Mouse (Mus musculus): ENCODE measurements around the gene Vapb. TPM values are rescaled to one million over a fixed set of nuclear protein-coding genes. Genes with fewer than 3 reads are reported as not detected.
"Not testable (repeated sequence)": the region's sequence is repeated elsewhere in the genome, so short reads cannot be mapped to it uniquely, and the experiment has no call there.

Vapb gene
- total RNA-seq (2021): 100 to 1,000 TPM; 121 to 132 TPM
- long read RNA-seq, experiment 1, full-length matches to known transcripts: 2 of 10 reads
- long read RNA-seq, experiment 1, partial matches to known transcripts: 0 of 10 reads
- long read RNA-seq, experiment 1, other reads (novel, unspliced or antisense): 8 of 10 reads
- long read RNA-seq, experiment 2, full-length matches to known transcripts: 2 of 8 reads
- long read RNA-seq, experiment 2, partial matches to known transcripts: 1 of 8 reads
- long read RNA-seq, experiment 2, other reads (novel, unspliced or antisense): 5 of 8 reads

DNA sequence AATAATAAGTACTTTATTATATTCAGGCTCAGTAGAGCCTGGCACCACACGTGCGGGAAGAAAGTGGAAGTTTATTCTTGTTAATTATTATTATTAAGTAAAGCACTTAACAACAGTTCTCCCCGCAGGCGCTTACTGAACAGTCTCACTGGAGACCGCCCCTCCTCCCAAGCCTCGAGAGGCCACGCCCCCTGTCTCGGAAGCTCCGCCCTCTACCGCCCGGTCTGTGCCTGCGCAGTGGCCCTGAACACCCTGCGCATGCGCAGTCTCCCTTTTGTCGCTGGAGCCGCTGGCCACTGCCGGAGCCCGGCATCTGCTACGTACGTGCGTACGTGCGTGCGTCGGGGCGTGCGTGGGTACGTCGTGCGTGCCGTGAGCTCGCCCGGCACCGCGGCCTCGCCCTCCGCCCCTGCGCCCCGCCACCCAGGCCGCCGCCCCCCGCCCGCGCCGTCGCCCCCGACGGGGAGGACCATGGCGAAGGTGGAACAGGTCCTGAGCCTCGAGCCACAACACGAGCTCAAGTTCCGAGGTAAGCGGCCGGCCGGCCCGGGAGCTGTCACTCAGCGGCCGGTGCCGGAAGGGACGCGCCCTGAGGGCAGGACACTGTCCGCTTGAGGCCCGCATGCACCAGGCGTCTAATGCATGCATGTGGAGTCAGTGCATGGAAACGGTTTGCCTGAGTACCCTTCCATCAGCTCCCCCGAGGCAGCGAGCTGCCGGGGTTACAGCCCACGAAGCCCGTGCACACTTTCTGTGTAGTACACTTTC, at the start of gene Vapb:
Vapb (plus strand) TSS at position 290 of the 768 bp plus-strand sequence.
- DNase-seq (ENCODE audit: low spot score in 2 of 2): peak; percentile 100

DNA sequence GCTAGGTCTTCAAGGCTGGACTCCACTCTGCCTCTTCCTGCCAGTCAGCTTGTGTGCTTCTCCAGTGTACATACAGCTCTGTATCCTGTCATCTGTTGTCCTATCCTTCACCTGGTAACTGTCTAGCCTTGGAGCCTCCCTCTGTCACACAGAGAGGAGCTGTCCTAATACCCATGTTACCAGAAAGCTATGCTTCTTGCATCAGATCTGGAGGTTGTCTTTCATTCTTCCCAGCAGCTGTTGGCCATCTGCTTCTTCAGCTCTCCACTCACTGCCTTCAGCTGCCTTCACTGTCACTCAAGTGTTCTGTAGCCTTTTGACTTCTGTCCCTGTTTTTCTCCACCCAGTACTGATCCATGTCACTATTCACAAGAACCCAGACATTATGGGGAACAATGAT, 47.5 kb upstream of the Vapb start:
- DNase-seq (ENCODE audit: low spot score in 2 of 2): no peak

DNA sequence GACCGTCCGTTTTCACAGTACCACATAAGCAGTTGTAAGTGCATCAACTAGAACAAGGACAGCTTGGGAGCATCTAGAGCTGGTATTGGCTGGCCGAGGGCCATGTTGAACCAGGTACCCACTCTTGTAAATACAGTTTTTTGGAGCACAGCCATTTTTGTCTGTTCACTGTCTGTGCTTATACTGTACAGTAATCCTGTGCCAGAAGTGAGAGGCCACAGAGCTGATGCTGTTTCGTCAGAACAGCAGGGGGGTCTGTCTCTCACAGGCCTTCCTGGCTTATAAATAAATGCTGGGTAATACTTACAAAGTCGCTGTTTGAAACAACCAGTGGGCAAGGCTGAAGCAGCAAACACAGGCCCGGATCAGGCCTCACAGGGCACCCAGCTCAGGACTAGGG, 45.6 kb upstream of the Vapb start:
- DNase-seq (ENCODE audit: low spot score in 2 of 2): no peak

DNA sequence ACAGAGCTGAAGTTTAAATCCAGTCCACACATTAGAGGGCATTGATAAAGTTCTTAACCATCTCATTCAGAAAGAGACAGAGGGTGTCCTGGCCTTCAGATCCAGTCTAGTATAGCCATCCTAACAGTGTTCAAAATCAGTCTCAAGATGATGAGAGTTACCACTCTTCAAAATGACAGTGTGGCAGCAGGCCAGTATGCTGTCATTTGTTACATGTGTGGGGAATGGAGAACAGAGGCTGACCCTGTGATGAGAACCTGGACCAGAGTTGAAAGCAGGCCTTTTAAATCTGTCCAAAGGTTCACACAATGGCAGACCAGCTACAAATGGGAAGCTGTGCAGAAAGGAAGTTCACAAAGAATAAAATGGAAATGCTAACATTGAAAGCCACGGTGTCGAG, 44.6 kb upstream of the Vapb start:
- no peak for DNase-seq (ENCODE audit: low spot score in 2 of 2)

DNA sequence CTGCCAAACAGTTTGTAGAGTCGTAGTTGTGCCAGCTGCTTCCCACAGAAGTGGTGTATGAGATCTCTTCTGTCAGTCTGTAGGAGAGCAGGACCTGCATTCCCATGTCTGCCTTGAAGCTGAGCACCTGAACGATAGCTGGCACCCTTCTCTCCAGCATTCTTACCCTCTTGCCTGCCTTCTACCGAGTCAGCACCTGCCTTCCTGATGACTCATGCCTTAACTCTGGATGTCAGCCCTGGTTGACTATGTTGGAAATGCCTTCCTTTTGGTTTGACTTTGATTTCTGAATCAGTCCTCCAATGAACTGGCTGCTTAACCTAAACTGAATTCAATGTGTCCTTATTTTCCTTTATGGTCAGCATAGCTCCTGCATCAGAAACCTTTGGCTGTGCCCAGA, 38.5 kb upstream of the Vapb start:
- no peak for DNase-seq (ENCODE audit: low spot score in 2 of 2)

DNA sequence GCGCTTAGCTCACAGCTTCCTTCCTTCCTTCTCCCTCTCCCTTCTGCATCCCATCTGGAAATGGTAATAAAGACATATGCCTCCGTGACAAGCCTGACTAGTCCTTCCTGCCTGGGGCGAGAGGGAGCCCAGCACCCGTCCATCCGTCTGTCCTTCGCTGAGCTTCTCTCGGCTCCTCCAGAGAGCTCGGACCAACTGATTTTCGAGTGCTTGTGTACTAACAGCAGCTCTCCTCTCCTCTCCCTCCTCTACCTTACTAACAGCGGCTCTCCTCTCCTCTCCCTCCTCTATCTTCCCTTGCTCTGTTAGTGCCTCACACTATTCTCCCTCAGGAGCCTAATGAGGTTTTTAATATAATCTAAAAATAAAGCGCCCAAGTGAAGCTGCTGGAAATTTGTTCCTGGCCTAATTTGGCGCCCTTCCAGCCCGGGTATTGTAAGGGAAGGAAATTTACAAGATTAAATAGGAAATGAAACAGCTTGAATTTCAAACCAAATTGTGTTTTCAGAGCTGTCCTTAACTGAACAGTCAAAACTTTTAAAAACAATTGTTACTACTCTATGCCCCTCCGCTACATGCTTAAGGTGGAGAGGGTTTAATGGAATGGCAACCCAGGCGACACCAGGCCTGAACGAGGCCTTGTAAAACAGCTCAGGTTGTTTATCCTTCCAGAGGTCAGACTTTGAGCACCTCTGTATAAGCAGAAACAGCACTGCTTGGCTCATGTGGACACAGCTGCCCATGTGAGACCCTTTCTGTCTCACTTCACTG, 35.0 kb upstream of the Vapb start:
- DNase-seq (ENCODE audit: low spot score in 2 of 2): no peak

DNA sequence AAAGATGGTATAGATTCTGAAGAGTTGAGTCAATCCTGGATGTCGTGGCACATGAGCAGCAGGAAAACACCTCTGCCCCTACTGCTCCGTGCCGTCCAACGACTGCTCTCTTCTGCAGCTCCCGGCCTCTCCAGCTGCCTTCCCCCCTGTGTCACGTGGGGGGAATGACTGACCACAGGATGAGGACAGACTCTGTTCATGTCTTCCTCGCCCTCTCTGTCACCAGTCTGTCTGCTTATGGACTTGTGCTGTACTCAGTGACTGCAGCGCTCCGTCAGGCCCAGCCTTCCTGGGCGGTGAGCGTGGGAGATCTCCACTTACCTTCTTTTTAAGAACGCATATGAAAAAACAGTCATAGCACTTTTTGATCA, 34.5 kb upstream of the Vapb start:
- DNase-seq (ENCODE audit: low spot score in 2 of 2): no peak

DNA sequence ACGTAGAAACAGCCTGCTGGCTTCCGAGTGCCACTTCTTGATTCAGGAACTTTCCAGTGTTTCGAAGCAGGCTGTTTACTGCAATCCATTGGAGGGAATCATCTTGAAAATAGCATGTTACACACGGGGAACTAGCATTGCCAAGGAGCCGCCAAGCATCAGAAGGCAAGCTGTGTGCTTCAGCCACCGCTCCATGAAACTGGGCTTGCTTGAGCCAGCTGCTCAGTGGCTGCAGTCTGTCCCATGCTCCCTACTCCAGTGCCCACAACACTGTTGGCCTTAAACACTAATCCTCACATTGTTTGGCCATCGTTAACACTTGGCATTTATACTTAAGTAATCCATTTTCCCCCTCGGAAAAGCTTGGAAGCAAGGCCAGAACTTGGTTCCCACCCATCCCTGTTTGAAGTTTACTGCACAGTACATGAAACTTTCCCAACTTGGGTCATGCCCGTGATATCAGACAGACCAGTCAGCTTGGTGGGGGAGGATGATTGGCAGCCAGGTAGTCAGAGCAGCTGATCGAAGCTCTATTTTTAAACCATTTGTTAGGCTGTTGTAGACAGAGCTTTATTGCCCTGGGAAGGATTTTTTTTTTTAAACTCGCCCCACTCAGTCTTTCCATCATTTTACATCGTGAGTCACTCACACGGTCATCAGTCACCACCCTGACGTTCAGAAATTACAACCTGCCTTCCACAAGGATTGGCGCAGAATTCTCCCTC, 31.3 kb upstream of the Vapb start:
- no peak for DNase-seq (ENCODE audit: low spot score in 2 of 2)

DNA sequence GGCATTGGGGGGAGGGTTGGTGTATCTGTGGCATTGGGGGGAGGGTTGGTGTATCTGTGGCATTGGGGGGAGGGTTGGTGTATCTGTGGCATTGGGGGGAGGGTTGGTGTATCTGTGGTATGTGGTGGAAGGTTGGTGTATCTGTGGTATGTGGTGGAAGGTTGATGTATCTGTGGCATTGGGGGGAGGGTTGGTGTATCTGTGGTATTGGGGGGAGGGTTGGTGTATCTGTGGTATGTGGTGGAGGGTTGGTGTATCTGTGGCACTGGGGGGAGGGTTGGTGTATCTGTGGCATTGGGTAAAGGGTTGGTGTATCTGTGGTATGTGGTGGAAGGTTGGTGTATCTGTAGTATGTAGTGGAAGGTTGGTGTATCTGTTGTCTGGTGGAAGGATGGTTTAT, 29.7 kb upstream of the Vapb start:
- DNase-seq (ENCODE audit: low spot score in 2 of 2): not testable (repeated sequence)

DNA sequence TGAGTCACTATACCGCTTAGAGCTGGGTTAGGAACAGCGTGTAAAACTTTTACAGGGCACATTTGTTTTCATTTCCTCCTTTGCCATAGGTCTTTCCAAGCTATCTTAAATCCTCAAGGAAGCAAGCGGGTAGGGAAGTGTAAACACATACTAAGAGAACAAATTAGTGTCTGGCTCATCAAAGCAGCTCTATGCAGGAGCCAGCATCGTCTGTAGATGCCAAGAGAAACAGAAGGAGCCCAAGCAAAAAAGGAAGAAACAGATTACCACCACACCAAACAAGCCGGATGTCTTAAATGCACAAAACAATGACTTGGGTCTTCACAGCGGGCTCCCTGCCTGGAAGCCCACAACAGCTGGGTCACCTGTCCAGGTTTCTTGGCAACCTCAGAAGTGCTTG, 27.1 kb upstream of the Vapb start:
- DNase-seq (ENCODE audit: low spot score in 2 of 2): no peak

DNA sequence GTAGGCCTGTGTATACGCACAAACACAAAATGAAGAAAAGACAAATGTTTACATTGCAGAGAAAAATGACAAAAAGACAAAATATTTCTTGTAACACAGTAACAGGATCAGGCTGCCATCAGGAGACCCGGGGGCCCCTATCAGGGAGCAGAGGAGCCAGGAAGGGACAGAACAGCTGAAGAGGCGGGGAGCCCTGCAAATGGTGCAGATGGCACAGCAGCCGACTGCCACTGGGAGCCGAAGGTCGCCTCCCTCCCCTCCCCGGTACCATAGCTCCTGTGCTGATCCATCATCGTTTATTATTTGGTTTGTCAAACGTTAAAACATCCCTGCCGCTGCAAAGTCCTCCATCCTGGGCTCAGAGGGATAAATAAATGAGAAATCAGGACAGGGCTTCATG, 24.7 kb upstream of the Vapb start:
- DNase-seq (ENCODE audit: low spot score in 2 of 2): no peak

DNA sequence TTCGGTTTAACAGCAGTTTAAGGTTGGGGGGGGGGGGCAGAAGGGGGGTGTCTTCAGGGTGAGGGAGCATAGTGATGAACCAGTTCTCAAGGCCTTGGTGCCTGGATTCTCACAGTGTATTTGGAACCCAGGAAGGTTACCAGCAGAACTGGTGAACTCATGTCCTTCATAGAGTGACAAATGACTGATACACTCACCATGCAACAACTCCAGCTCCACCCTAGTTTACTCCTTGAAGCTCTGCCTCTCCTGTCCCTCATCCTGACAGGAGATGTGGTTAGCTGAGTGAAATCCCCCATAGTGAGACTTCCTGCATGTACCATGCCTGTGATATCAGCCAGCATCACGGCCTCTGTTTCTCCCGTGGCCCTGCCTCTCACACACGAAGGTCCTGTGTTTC, 24.1 kb upstream of the Vapb start:
- no peak for DNase-seq (ENCODE audit: low spot score in 2 of 2)

DNA sequence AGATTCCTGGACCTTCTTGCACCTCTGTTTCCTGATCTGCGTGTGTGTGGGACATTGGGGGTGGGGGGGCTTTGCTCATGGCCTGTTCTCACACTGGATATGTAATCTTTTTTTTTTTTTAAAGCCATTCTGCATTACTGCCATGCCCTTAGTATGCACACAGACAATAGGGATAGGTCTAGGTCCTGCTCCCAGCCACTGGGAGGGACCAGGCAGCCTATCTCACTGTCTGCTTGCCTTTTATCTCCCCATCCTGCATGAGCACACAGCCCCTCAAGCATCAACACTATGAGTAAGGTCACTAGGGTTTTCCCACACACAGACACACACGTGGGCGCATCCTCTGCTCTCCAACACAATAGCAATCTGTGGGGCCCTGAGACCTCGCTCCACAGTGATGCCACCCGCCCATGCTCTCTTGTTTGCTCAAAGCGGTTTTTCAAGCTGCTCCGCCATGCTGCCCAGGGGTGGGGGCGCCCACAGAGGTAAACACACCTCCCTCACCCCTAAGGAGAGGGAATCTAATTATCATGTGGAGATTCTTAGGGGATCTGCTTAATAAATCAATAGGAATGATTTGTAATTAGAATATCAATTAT, 22.6 kb upstream of the Vapb start:
- no peak for DNase-seq (ENCODE audit: low spot score in 2 of 2)

DNA sequence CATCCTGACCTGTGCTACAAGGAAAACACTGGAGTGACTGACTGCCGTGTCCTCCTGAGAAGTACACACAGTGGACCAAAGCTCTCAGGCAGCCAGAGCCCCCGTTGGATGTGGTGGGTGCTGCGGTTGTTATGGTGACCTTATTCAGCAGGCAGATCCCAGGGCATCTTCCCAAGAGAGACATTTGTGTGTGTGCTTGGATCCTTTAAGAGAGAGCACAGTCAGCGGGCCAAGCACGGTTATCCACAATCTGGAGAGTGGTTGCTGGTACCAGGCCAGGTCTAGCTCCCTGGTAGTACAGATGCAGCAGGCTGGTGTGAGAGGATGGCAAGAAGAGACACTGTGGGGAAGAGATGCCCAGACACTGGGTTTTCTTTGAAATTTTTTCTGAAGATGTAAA, 20.3 kb upstream of the Vapb start:
- no peak for DNase-seq (ENCODE audit: low spot score in 2 of 2)

DNA sequence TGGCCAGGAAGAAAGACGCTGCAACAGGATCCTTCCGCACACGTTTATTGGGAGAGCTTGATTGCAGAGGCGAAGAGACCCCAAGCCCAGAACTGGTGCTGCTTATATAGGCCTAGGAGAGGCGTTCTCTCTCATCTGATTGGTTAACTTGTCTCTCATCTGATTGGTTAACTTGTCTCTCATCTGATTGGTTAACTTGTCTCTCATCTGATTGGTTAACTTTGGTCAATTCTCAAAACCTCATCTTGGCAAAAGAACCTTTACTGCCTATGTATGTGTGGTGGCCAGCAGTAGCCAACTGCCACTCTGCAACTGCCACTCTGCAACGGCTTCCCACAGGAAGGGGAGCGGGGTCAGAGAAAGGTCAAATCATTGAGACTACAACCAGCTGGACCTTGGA, 18.2 kb upstream of the Vapb start, which contains the start of gene 1700010B08Rik:
1700010B08Rik (plus strand) TSS at position 301 of the 400 bp plus-strand sequence.
- not testable (repeated sequence) for DNase-seq (ENCODE audit: low spot score in 2 of 2)

DNA sequence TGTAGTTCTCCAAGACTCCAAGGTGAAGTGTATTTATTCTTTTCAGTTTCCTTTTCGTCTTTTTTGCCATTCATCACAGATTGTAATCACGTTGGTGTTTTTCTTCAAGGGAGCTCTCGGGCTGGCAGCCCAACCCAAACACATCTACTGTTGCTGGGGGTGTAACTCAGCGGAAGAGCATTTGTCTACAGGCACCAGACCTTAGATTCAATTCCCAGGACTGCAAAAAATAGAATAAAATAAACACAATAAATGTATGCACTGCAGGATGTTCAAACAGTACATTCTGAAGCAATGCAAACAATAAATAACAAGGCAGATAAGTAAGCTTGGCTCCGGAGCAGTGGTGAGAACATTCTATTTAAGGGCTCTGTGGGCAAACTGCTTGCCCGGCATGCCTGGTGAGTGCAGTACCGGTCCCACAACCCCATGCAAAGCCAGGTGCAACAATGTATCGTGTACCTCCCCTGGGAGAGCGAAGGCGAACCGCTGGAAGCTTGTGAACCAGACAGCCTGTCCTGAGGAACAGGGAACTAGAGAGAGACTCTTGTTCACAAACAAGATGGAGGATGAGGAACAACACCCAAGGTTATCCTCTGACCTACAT, 15.0 kb upstream of the Vapb start:
- DNase-seq (ENCODE audit: low spot score in 2 of 2): no peak

DNA sequence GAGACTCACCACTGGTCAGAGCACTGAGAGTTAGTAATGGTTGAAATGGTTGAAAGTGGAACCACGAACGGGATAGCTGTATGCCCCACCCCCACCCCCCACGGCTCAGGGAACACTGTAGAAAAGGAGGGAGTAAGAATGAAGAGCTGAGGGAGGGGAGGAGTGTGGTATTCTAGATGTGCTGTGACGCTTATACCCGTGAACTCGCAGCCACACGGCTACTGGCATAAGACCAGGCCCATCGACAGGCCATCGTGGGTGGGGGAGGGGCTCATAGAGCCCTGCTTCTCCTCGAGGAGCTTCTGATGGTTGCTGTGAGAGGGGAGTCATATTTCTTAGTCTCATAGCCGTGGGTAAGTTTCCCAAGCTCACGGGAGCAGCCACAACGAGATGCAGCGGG, 12.9 kb upstream of the Vapb start:
- DNase-seq (ENCODE audit: low spot score in 2 of 2): no peak

DNA sequence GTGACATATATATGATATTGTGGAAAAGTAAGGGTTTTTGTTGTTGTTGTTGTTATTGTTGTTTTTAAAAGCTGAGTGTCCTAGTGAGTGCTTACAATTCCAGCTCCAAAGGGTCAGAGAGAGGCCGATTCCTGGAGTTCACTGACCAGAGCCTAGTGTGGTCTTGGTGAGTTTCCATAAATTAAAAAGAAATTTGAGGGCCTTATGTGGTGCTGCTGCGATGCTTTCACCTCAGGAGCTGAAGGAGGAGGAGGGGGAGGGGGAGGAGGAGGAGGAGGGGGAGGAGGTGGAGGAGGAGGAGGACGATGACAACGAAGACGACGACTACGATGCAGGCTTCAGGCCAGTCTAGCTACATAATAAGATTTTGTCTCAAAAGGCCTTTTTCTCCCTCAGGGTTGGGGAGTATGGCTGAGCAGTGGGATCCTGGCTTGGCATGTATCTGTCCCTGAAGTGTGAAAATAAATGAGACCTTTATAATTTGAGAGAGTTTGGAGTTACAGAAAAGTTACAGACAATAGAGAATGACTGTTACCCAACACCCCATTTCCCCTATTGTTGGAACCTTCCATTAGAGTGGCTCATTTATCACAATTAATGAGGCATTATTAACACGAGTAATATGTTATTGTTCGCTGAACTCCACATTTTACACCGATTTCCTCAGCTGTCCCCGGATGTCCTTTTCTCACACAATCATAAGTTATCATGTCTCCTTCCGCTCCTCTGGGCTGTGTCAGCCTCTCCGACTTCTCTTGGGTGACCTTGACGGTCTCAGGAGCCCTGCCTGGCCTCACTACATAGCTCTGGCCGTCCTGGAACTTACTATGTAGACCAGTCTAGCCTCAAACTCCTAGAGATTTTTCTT, 12.1 kb upstream of the Vapb start:
- DNase-seq (ENCODE audit: low spot score in 2 of 2): no peak

DNA sequence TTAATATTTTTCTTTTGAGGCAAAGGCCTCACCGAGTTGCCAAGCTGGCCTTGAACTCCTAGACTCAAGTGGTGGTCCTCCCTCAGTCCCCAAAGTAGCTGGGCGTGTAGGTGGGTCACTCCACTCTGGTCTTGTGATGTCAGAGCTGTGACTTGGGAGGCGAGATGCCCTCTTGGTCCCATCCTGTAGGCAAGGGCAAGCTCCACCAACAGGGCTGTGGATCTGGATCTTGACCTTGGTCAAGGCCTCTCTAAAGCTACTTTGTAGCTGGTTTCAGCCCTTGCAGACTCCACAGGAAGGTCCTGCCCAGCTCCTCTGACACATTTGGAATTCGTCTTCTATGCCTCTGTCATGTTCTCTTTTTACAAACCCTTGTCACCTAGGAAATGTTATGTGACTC, 11.5 kb upstream of the Vapb start:
- no peak for DNase-seq (ENCODE audit: low spot score in 2 of 2)

All from left cerebral cortex, adult 18-20 months (tissue).